Mouse (Mus musculus): ENCODE measurements at regions not wholly inside any gene's neighbourhood (a gene's known extent, or its start where the extent isn't known, plus 50 kb on each side); places are given as distances from the start of the nearest gene placed in this dataset.

- 23% methylated on average over 1 of the region's 1 CpGs for WGBS (ENCODE audit: insufficient replicate concordance)
- Histone ChIP-seq H3K4me2 (no peak overlapping the region), H3K9me3 (replicated peaks) (no peaks in the 10 kb centered on the region), H3K4me1 (no peaks in the 10 kb centered on the region), H3K9ac (no peak overlapping the region), H3K27me3 (replicated peaks) (no peaks in the 10 kb centered on the region), H3K36me3 (no peaks in the 10 kb centered on the region), H3K4me3 (no peak overlapping the region), H3K27ac (no peak overlapping the region)
- ATAC-seq: no peak
Observed at GRCm38 (mm10) chr11:38886466-38886865, 1650.7 kb upstream of the Tenm2 start.

DNA sequence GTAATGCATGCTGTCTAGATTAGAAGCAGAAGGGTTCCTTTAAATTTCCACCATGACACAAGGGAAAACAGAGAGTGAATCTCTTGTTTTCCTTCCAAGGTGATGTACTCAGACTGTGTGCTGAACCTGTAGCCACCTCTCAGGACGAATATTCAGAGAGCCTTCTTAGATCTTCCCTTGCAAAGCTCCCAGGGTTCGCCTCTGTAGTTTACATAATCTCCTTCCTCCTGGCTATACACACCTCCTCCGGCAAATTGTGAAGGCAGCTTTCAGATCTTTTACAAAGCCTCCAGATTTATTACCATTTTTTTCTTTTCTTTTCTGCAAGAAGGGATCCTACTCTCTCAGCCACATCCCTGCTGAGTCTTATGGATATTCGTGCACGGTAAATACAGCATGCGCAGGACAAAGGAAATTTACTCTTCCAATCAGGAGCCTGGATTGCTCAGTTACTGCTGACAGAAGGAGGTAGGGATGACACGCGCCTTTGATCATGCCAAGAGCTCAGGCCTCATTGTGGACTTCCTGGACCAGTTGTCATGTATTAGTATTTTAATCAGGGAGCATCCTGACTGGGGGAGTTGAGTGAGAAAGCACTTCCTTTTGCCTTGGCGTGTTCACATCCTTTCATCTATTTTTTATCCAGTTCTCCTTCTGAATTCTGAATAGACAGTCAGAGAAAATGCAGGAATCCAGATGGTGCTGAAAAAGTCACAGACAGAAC lies 1626.0 kb upstream of the Tenm2 start:
- WGBS (ENCODE audit: insufficient replicate concordance): 30% methylated on average over 9 of the region's 9 CpGs
- Histone ChIP-seq H3K36me3 (no peaks in the 10 kb centered on the region), H3K4me3 (no peak overlapping the region), H3K9ac (no peak overlapping the region), H3K4me1 (no peaks in the 10 kb centered on the region), H3K27ac (no peak overlapping the region), H3K9me3 (replicated peaks) (no peaks in the 10 kb centered on the region), H3K4me2 (no peak overlapping the region), H3K27me3 (replicated peaks) (no peaks in the 10 kb centered on the region)
- no peak for ATAC-seq

GRCm38 (mm10) chr11:38856645-38857044 lies 1620.9 kb upstream of the Tenm2 start:
- no peaks in the 10 kb centered on the region for H3K36me3 ChIP-seq
- 64% methylated on average over 9 of the region's 9 CpGs for WGBS (ENCODE audit: insufficient replicate concordance)

GRCm38 (mm10) chr11:38829148-38829547 lies 1593.4 kb upstream of the Tenm2 start:
- Histone ChIP-seq H3K36me3 (no peaks in the 10 kb centered on the region), H3K27me3 (replicated peaks) (no peaks in the 10 kb centered on the region), H3K4me2 (no peak overlapping the region), H3K4me3 (no peak overlapping the region), H3K4me1 (no peaks in the 10 kb centered on the region), H3K27ac (no peak overlapping the region), H3K9ac (no peak overlapping the region), H3K9me3 (replicated peaks) (no peaks in the 10 kb centered on the region)
- ATAC-seq: no peak
- WGBS (ENCODE audit: insufficient replicate concordance): 60% methylated on average over 5 of the region's 5 CpGs

More at GRCm38 (mm10) chr11:38856645-38857044, 1620.9 kb upstream of the Tenm2 start:
- no peak for ATAC-seq
- Histone ChIP-seq H3K9me3 (replicated peaks) (no peaks in the 10 kb centered on the region), H3K27ac (no peak overlapping the region), H3K4me3 (no peak overlapping the region), H3K27me3 (replicated peaks) (no peaks in the 10 kb centered on the region), H3K9ac (no peak overlapping the region), H3K4me1 (no peaks in the 10 kb centered on the region), H3K4me2 (no peak overlapping the region)

DNA sequence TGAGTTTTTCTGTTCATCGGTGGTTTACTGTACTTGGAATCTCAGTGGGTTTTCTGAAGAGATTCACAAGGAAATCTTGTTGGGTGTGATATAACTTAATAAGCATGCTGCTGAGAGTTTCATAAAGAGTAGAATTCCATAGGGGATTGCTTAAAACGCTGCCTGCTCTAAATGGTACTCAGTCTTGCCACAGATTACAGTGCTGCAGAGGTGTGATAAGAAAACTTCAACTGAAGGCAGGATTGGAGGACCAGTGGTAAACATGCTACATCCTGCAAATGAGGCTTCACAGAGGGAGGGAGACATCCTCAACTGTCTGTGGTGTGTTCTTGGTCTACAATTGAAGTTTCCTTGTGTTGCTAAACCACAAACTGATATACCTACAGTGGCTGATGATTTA lies 1592.6 kb upstream of the Tenm2 start:
- Histone ChIP-seq H3K36me3 (no peaks in the 10 kb centered on the region), H3K27me3 (replicated peaks) (no peaks in the 10 kb centered on the region), H3K9ac (no peak overlapping the region), H3K9me3 (replicated peaks) (no peaks in the 10 kb centered on the region), H3K4me3 (no peak overlapping the region), H3K4me2 (no peak overlapping the region), H3K27ac (no peak overlapping the region), H3K4me1 (no peaks in the 10 kb centered on the region)
- ATAC-seq: no peak
- WGBS (ENCODE audit: insufficient replicate concordance): 46% methylated on average over 2 of the region's 2 CpGs

DNA sequence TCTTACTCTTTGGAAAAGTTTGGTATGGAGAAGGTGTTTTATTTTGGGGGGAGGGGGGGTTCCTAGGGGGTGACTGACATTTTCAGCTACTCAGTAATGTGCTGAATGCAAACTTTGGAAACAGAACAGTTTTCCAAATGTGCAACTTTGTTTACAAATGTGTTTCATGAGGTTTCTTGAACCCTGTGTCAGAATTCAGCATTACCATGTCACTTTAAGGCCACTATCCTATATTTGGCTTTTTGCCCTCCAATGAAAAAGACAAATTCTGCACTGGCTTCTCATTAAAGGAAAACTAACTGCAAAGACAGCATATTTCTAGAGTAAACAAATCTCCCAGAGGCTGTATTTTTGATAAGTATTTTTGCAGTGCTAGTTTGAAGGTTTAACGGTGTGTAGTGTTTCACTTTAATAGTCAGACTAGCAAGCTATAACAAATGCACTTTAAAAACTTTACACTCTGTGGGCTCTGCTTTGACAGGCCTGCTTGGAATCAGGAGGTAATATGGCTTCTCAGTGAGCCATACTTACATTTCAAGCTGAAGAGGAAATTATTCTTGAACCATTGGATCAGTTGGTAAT lies 1589.5 kb upstream of the Tenm2 start:
- no peaks in the 10 kb centered on the region for H3K36me3 ChIP-seq
- ATAC-seq: no peak
- no peaks in the 10 kb centered on the region for H3K9me3 ChIP-seq (replicated peaks)
- H3K27ac ChIP-seq: no peak overlapping the region
- H3K4me1 ChIP-seq: no peaks in the 10 kb centered on the region
- H3K4me2 ChIP-seq: no peak overlapping the region
- 82% methylated on average over 1 of the region's 1 CpGs for WGBS (ENCODE audit: insufficient replicate concordance)
- H3K27me3 ChIP-seq (replicated peaks): no peaks in the 10 kb centered on the region
- no peak overlapping the region for H3K4me3 ChIP-seq
- H3K9ac ChIP-seq: no peak overlapping the region

DNA sequence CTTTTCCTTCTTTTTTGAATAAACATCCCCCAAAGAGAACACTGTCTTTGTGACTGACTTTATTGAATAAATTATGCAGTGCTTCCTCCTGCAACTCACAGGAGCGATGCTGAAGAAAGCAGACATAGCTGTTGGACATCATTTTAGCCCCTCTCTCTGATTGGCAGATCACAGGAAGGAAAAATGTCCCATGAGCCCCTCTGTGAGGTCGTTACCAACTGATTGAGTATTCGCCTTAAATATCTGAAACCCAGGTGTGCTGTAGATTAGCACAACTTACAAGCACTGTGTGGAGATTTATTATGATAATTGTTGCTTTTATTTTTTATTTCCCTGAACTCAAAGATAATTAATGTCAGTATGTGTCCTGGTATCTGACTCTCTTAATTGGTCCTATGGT lies 1582.4 kb upstream of the Tenm2 start:
- 64% methylated on average over 3 of the region's 3 CpGs for WGBS (ENCODE audit: insufficient replicate concordance)
- ATAC-seq: no peak

GRCm38 (mm10) chr11:38783548-38783947 lies 1547.8 kb upstream of the Tenm2 start:
- Histone ChIP-seq H3K9ac (no peak overlapping the region), H3K4me3 (no peak overlapping the region), H3K4me1 (no peaks in the 10 kb centered on the region), H3K27ac (no peak overlapping the region), H3K27me3 (replicated peaks) (no peaks in the 10 kb centered on the region), H3K36me3 (no peaks in the 10 kb centered on the region), H3K4me2 (no peak overlapping the region), H3K9me3 (replicated peaks) (no peaks in the 10 kb centered on the region)
- no peak for ATAC-seq
- 73% methylated on average over 4 of the region's 4 CpGs for WGBS (ENCODE audit: insufficient replicate concordance)

More for the DNA sequence above, 1582.4 kb upstream of the Tenm2 start:
- Histone ChIP-seq H3K9ac (no peak overlapping the region), H3K36me3 (no peaks in the 10 kb centered on the region), H3K4me1 (no peaks in the 10 kb centered on the region), H3K4me3 (no peak overlapping the region), H3K4me2 (no peak overlapping the region), H3K9me3 (replicated peaks) (no peaks in the 10 kb centered on the region), H3K27ac (no peak overlapping the region), H3K27me3 (replicated peaks) (no peaks in the 10 kb centered on the region)

GRCm38 (mm10) chr11:38779585-38779984 lies 1543.8 kb upstream of the Tenm2 start:
- no peak for ATAC-seq
- H3K9me3 ChIP-seq (replicated peaks): no peaks in the 10 kb centered on the region
- no peaks in the 10 kb centered on the region for H3K36me3 ChIP-seq
- WGBS (ENCODE audit: insufficient replicate concordance): 82% methylated on average over 1 of the region's 1 CpGs
- no peak overlapping the region for H3K9ac ChIP-seq
- H3K27me3 ChIP-seq (replicated peaks): no peaks in the 10 kb centered on the region
- H3K27ac ChIP-seq: no peak overlapping the region
- H3K4me2 ChIP-seq: no peak overlapping the region
- H3K4me3 ChIP-seq: no peak overlapping the region
- H3K4me1 ChIP-seq: no peaks in the 10 kb centered on the region

DNA sequence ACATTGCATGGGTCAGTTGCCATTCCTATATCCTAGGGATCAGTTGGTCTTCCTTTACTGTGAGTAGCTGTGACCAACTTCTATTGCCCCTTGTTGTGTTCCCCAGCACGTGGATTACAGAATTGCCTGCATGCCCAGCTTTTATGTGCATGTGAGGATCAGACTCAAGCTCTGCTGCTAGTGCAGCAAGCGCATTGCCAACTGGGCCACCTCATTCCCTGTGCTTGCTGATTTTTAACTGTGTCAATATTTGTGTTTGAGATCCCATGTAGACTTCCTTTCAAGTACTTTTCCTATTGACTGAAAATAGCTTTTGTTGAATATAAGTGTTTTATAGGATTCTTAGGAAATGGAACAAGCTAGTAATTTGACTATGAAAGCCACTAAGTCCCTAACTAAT lies 1526.5 kb upstream of the Tenm2 start:
- Histone ChIP-seq H3K27ac (no peak overlapping the region), H3K4me2 (no peak overlapping the region), H3K27me3 (replicated peaks) (no peaks in the 10 kb centered on the region), H3K9me3 (replicated peaks) (no peaks in the 10 kb centered on the region), H3K4me1 (no peaks in the 10 kb centered on the region), H3K4me3 (no peak overlapping the region), H3K9ac (no peak overlapping the region), H3K36me3 (no peaks in the 10 kb centered on the region)
- WGBS (ENCODE audit: insufficient replicate concordance): 68% methylated on average over 2 of the region's 2 CpGs
- no peak for ATAC-seq

- H3K9me3 ChIP-seq (replicated peaks): no peaks in the 10 kb centered on the region
- ATAC-seq: no peak
- H3K4me3 ChIP-seq: no peak overlapping the region
- H3K27me3 ChIP-seq (replicated peaks): no peaks in the 10 kb centered on the region
- H3K9ac ChIP-seq: no peak overlapping the region
- 38% methylated on average over 3 of the region's 3 CpGs for WGBS (ENCODE audit: insufficient replicate concordance)
- H3K4me2 ChIP-seq: no peak overlapping the region
- H3K27ac ChIP-seq: no peak overlapping the region
- H3K36me3 ChIP-seq: no peaks in the 10 kb centered on the region
- no peaks in the 10 kb centered on the region for H3K4me1 ChIP-seq
Observed at GRCm38 (mm10) chr11:38747549-38747948, 1511.8 kb upstream of the Tenm2 start.

DNA sequence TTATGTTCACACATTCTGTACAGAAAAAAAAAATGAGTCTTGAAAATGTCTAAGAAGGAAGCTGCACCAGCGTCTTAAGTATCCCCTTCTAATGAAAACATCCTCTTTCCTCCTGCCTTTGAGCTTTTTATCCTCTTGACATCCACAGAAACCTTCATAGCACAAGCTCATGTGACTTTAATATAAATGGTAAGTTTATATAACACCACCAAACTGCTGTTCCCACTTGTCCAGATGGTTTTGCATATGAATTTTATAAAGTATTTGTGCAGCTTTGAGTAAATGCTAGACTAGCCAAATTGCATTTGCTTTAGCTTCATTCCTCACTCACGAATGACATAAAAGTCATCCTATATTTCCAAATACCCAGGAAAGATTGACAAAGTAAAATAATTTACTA lies 1493.3 kb upstream of the Tenm2 start:
- ATAC-seq: no peak
- Histone ChIP-seq H3K27me3 (replicated peaks) (no peaks in the 10 kb centered on the region), H3K27ac (no peak overlapping the region), H3K9me3 (replicated peaks) (no peaks in the 10 kb centered on the region), H3K9ac (no peak overlapping the region), H3K4me1 (no peaks in the 10 kb centered on the region), H3K4me3 (no peak overlapping the region), H3K4me2 (no peak overlapping the region), H3K36me3 (no peaks in the 10 kb centered on the region)
- 66% methylated on average over 2 of the region's 2 CpGs for WGBS (ENCODE audit: insufficient replicate concordance)

DNA sequence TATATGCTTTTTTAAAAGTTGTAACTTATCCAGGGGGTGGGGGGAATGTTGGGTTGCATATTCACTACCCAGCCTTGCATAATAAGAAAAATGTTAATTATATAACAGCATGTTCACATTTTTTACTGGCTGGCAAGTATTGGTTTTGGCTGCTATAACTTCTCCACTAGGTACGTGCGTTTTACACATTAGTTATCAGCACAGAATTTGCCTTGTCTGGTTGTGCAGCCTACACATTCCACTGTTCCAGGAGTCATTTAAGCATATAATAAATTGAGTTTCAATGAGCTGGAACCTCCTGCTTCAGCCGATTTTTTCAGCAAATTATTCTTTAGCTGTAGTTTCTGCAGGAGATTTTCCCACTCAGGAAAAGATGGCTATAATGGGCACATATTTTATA lies 1479.9 kb upstream of the Tenm2 start:
- 65% methylated on average over 3 of the region's 3 CpGs for WGBS (ENCODE audit: insufficient replicate concordance)
- Histone ChIP-seq H3K4me3 (no peak overlapping the region), H3K27me3 (replicated peaks) (no peaks in the 10 kb centered on the region), H3K9me3 (replicated peaks) (no peaks in the 10 kb centered on the region), H3K27ac (no peak overlapping the region), H3K4me2 (no peak overlapping the region), H3K36me3 (no peaks in the 10 kb centered on the region), H3K4me1 (no peaks in the 10 kb centered on the region), H3K9ac (no peak overlapping the region)
- no peak for ATAC-seq
